Mouse (Mus musculus) brain, embryonic 14.5 days (tissue): ENCODE measurements at regions not wholly inside any gene's neighbourhood (a gene's known extent, or its start where the extent isn't known, plus 50 kb on each side); places are given as distances from the start of the nearest gene placed in this dataset.

ENCODE experiments used
- CTCF ChIP-seq: fragments of 200-500 bp; IDR thresholded peaks from 2 replicates; pipeline ENCODE4 v1.5.1; 2012; ENCODE audit warnings: inconsistent platforms, mild to moderate bottlenecking, moderate library complexity, borderline replicate concordance; ENCODE audit not compliant: insufficient read depth, insufficient read length; ENCODE audit errors: extremely low read depth
- POLR2A ChIP-seq: fragments of 200-500 bp; IDR thresholded peaks from 2 replicates; pipeline ENCODE4 v1.6.1; 2012; ENCODE audit warnings: mild to moderate bottlenecking, inconsistent platforms, borderline replicate concordance; ENCODE audit not compliant: poor library complexity, insufficient read depth, insufficient read length, severe bottlenecking; ENCODE audit errors: extremely low read depth

- no peak for TF ChIP-seq CTCF
- no peak for TF ChIP-seq POLR2A
Observed at GRCm38 (mm10) chr7:124788781-124789180, 655.7 kb upstream of the Kdm8 start.
